Mouse (Mus musculus): ENCODE measurements around the gene Palld. TPM values are rescaled to one million over a fixed set of nuclear protein-coding genes. Genes with fewer than 3 reads are reported as not detected.

Palld gene
- polyA plus RNA-seq, 1 experiment, result 2.7 TPM

GRCm38 (mm10) chr8:61868481-61868880 is 34.0 kb downstream of the Palld start:
- no peak overlapping the region for H3K4me3 ChIP-seq (replicated peaks)
- H3K9me3 ChIP-seq, result no peaks in the 10 kb centered on the region
- H3K36me3 ChIP-seq (replicated peaks; ENCODE audit: low read length), result no peaks in the 10 kb centered on the region
- TF ChIP-seq GATA1 (IDR thresholded peaks at IDR 0.05; ENCODE audit: borderline replicate concordance, low read length) (no peak), FLI1 (IDR thresholded peaks at IDR 0.05; ENCODE audit: low read length) (no peak)
- no peaks in the 10 kb centered on the region for H3K27me3 ChIP-seq (replicated peaks)
- H3K4me1 ChIP-seq, result no peaks in the 10 kb centered on the region

- H3K36me3 ChIP-seq (replicated peaks; ENCODE audit: low read length), result no peaks in the 10 kb centered on the region
- TF ChIP-seq GATA1 (IDR thresholded peaks at IDR 0.05; ENCODE audit: borderline replicate concordance, low read length) (no peak), FLI1 (IDR thresholded peaks at IDR 0.05; ENCODE audit: low read length) (no peak)
- H3K4me1 ChIP-seq, result no peaks in the 10 kb centered on the region
- no peaks in the 10 kb centered on the region for H3K27me3 ChIP-seq (replicated peaks)
- no peak overlapping the region for H3K4me3 ChIP-seq (replicated peaks)
- no peaks in the 10 kb centered on the region for H3K9me3 ChIP-seq
Measured at GRCm38 (mm10) chr8:61866920-61867319, 35.6 kb downstream of the Palld start.

GRCm38 (mm10) chr8:61865365-61865764 is 37.1 kb downstream of the Palld start:
- Histone ChIP-seq H3K36me3 (replicated peaks; ENCODE audit: low read length) (no peaks in the 10 kb centered on the region), H3K4me3 (replicated peaks) (no peak overlapping the region), H3K9me3 (no peaks in the 10 kb centered on the region), H3K27me3 (replicated peaks) (no peaks in the 10 kb centered on the region), H3K4me1 (no peaks in the 10 kb centered on the region)
- no peak for TF ChIP-seq FLI1 (IDR thresholded peaks at IDR 0.05; ENCODE audit: low read length)
- no peak for TF ChIP-seq GATA1 (IDR thresholded peaks at IDR 0.05; ENCODE audit: borderline replicate concordance, low read length)

- Histone ChIP-seq H3K4me3 (replicated peaks) (no peak overlapping the region), H3K27me3 (replicated peaks) (no peaks in the 10 kb centered on the region), H3K4me1 (no peaks in the 10 kb centered on the region), H3K9me3 (no peaks in the 10 kb centered on the region), H3K36me3 (replicated peaks; ENCODE audit: low read length) (no peaks in the 10 kb centered on the region)
- TF ChIP-seq FLI1 (IDR thresholded peaks at IDR 0.05; ENCODE audit: low read length) (no peak), GATA1 (IDR thresholded peaks at IDR 0.05; ENCODE audit: borderline replicate concordance, low read length) (no peak)
Measured at GRCm38 (mm10) chr8:61851270-61851669, 51.2 kb downstream of the Palld start.

GRCm38 (mm10) chr8:61848581-61849162 is 53.8 kb downstream of the Palld start:
- Histone ChIP-seq H3K9me3 (no peaks in the 10 kb centered on the region), H3K27me3 (replicated peaks) (no peaks in the 10 kb centered on the region), H3K4me3 (replicated peaks) (no peak overlapping the region), H3K36me3 (replicated peaks; ENCODE audit: low read length) (no peaks in the 10 kb centered on the region), H3K4me1 (no peaks in the 10 kb centered on the region)
- TF ChIP-seq FLI1 (IDR thresholded peaks at IDR 0.05; ENCODE audit: low read length), result no peak
- no peak for TF ChIP-seq GATA1 (IDR thresholded peaks at IDR 0.05; ENCODE audit: borderline replicate concordance, low read length)

- no peaks in the 10 kb centered on the region for H3K9me3 ChIP-seq
- no peak for TF ChIP-seq FLI1 (IDR thresholded peaks at IDR 0.05; ENCODE audit: low read length)
- TF ChIP-seq GATA1 (IDR thresholded peaks at IDR 0.05; ENCODE audit: borderline replicate concordance, low read length), result no peak
- no peak overlapping the region for H3K4me3 ChIP-seq (replicated peaks)
- no peaks in the 10 kb centered on the region for H3K4me1 ChIP-seq
- no peaks in the 10 kb centered on the region for H3K36me3 ChIP-seq (replicated peaks; ENCODE audit: low read length)
- H3K27me3 ChIP-seq (replicated peaks), result no peaks in the 10 kb centered on the region
Measured at GRCm38 (mm10) chr8:61847494-61847893, 55.0 kb downstream of the Palld start.

GRCm38 (mm10) chr8:61844992-61845391 is 57.5 kb downstream of the Palld start:
- no peaks in the 10 kb centered on the region for H3K36me3 ChIP-seq (replicated peaks; ENCODE audit: low read length)
- no peaks in the 10 kb centered on the region for H3K27me3 ChIP-seq (replicated peaks)
- H3K9me3 ChIP-seq, result no peaks in the 10 kb centered on the region
- no peak for TF ChIP-seq FLI1 (IDR thresholded peaks at IDR 0.05; ENCODE audit: low read length)
- TF ChIP-seq GATA1 (IDR thresholded peaks at IDR 0.05; ENCODE audit: borderline replicate concordance, low read length), result no peak
- H3K4me3 ChIP-seq (replicated peaks), result no peak overlapping the region
- H3K4me1 ChIP-seq, result no peaks in the 10 kb centered on the region

- TF ChIP-seq FLI1 (IDR thresholded peaks at IDR 0.05; ENCODE audit: low read length) (no peak), GATA1 (IDR thresholded peaks at IDR 0.05; ENCODE audit: borderline replicate concordance, low read length) (no peak)
- no peak overlapping the region for H3K4me3 ChIP-seq (replicated peaks)
- H3K27me3 ChIP-seq (replicated peaks), result no peaks in the 10 kb centered on the region
- H3K4me1 ChIP-seq, result no peaks in the 10 kb centered on the region
- H3K9me3 ChIP-seq, result no peaks in the 10 kb centered on the region
- no peaks in the 10 kb centered on the region for H3K36me3 ChIP-seq (replicated peaks; ENCODE audit: low read length)
Measured at GRCm38 (mm10) chr8:61844575-61844974, 57.9 kb downstream of the Palld start.

GRCm38 (mm10) chr8:61843776-61844175 is 58.7 kb downstream of the Palld start:
- Histone ChIP-seq H3K27me3 (replicated peaks) (no peaks in the 10 kb centered on the region), H3K9me3 (no peaks in the 10 kb centered on the region), H3K36me3 (replicated peaks; ENCODE audit: low read length) (no peaks in the 10 kb centered on the region), H3K4me1 (no peaks in the 10 kb centered on the region), H3K4me3 (replicated peaks) (no peak overlapping the region)
- TF ChIP-seq FLI1 (IDR thresholded peaks at IDR 0.05; ENCODE audit: low read length), result no peak
- TF ChIP-seq GATA1 (IDR thresholded peaks at IDR 0.05; ENCODE audit: borderline replicate concordance, low read length), result no peak

- TF ChIP-seq FLI1 (IDR thresholded peaks at IDR 0.05; ENCODE audit: low read length), result no peak
- no peak for TF ChIP-seq GATA1 (IDR thresholded peaks at IDR 0.05; ENCODE audit: borderline replicate concordance, low read length)
Measured at GRCm38 (mm10) chr8:61833211-61833610, 69.3 kb downstream of the Palld start.

GRCm38 (mm10) chr8:61831944-61832343 is 70.5 kb downstream of the Palld start:
- Histone ChIP-seq H3K9me3 (no peaks in the 10 kb centered on the region), H3K27me3 (replicated peaks) (no peaks in the 10 kb centered on the region)
- TF ChIP-seq FLI1 (IDR thresholded peaks at IDR 0.05; ENCODE audit: low read length) (no peak), GATA1 (IDR thresholded peaks at IDR 0.05; ENCODE audit: borderline replicate concordance, low read length) (no peak)

More at GRCm38 (mm10) chr8:61833211-61833610, 69.3 kb downstream of the Palld start:
- Histone ChIP-seq H3K4me3 (replicated peaks) (no peak overlapping the region), H3K36me3 (replicated peaks; ENCODE audit: low read length) (no peaks in the 10 kb centered on the region), H3K27me3 (replicated peaks) (no peaks in the 10 kb centered on the region), H3K9me3 (no peaks in the 10 kb centered on the region), H3K4me1 (no peaks in the 10 kb centered on the region)

More at GRCm38 (mm10) chr8:61831944-61832343, 70.5 kb downstream of the Palld start:
- H3K4me3 ChIP-seq (replicated peaks), result no peak overlapping the region
- H3K36me3 ChIP-seq (replicated peaks; ENCODE audit: low read length), result no peaks in the 10 kb centered on the region
- H3K4me1 ChIP-seq, result no peaks in the 10 kb centered on the region
